Mouse (Mus musculus) lung, adult 2 months (tissue): ENCODE results near the gene Palld.

Experiments used
- CTCF ChIP-seq: fragments of 200-500 bp; IDR thresholded peaks from 2 replicates; pipeline ENCODE4 v1.5.1; 2011; ENCODE audit warnings: mild to moderate bottlenecking, low read length, control low read depth; ENCODE audit not compliant: insufficient read depth
- POLR2A ChIP-seq: fragments of 200-500 bp; IDR thresholded peaks from 2 replicates; pipeline ENCODE4 v1.6.1; 2011; ENCODE audit warnings: low read depth, mild to moderate bottlenecking, control low read depth, low read length, borderline replicate concordance; ENCODE audit errors: extremely low read depth

DNA sequence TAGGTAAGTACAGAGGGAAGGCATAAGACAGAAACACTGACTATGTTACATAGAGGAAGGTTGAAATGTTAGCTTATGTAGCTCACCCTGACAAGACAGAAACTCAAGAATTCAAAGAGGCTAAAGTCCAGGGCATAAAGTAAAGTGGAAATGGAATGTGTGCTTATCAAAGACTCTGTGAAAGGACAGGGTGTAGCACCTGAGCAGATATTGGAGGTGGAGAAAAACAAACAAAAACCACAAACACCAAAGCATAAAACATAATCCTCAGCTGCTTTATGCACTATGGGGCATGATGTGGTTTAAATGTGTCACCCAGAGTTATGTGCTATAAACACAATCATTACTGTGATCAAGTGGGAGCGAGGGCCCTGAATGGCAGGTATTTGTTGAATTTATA is 22.0 kb upstream of the Palld start:
- TF ChIP-seq CTCF (no peak), POLR2A (no peak)
